Mouse (Mus musculus): Measurements from ENCODE around the gene Spo11.

- TF ChIP-seq POLR2A (IDR thresholded peaks at IDR 0.05; ENCODE audit: insufficient read depth, low read depth, low read length) (no peak), CTCF (IDR thresholded peaks at IDR 0.05; ENCODE audit: insufficient read depth, low read depth, low read length) (no peak)
Measured at GRCm38 (mm10) chr2:172934420-172934788, 43.1 kb upstream of the Spo11 start.
